Mouse (Mus musculus) MEL (cell line): ENCODE measurements around the gene Snd1. TPM values are rescaled to one million over a fixed set of nuclear protein-coding genes. Genes with fewer than 3 reads are reported as not detected.

ENCODE experiments used
- DNase-seq: peaks from one replicate; pipeline ENCODE4 v3.0.0; 2011; ENCODE audit warnings: low read depth, low spot score
- H3K27ac ChIP-seq: 2 replicates; pipeline ENCODE4 v1.5.1; 2012; ENCODE audit warnings: low read depth, mild to moderate bottlenecking, control low read depth, low read length, moderate library complexity; ENCODE audit not compliant: control insufficient read depth
- H3K27me3 ChIP-seq, 2 experiments: fragments of 150-350 bp in 1 of 2; sonication (generic) in 1 of 2; 2 replicates each; pipeline ENCODE4 v1.6.1; 2012; ENCODE audit warnings: low read length in 2 of 2, mild to moderate bottlenecking in 2 of 2, improper control_type of control experiment in 1 of 2, moderate library complexity in 1 of 2; ENCODE audit not compliant: insufficient read depth in 2 of 2, control insufficient read depth in 1 of 2
- H3K36me3 ChIP-seq, 2 experiments: 2 replicates each; pipeline ENCODE4 v1.6.1; 2012 to 2014; ENCODE audit warnings: low read length in 2 of 2, improper control_type of control experiment in 1 of 2, inconsistent platforms in 1 of 2, mild to moderate bottlenecking in 1 of 2; ENCODE audit not compliant: insufficient read depth in 2 of 2, control insufficient read depth in 1 of 2
- H3K4me1 ChIP-seq, 2 experiments: fragments of 150-350 bp in 1 of 2; sonication (generic) in 1 of 2; 2 replicates each; pipeline ENCODE4 v1.6.1; 2012; ENCODE audit warnings: low read length in 2 of 2, improper control_type of control experiment in 1 of 2, mild to moderate bottlenecking in 1 of 2; ENCODE audit not compliant: insufficient read depth in 2 of 2, control insufficient read depth in 1 of 2
- H3K4me3 ChIP-seq, 2 experiments: fragments of 150-350 bp in 1 of 2; sonication (generic) in 1 of 2; 2 replicates each; pipeline ENCODE4 v1.5.1; 2012; ENCODE audit warnings: low read depth in 2 of 2, low read length in 2 of 2, mild to moderate bottlenecking in 2 of 2, moderate library complexity in 2 of 2, control low read depth in 1 of 2, improper control_type of control experiment in 1 of 2; ENCODE audit not compliant: control insufficient read depth in 1 of 2, insufficient read depth in 1 of 2
- H3K79me2 ChIP-seq: 2 replicates; pipeline ENCODE4 v1.6.1; 2012; ENCODE audit warnings: mild to moderate bottlenecking, low read length, moderate library complexity; ENCODE audit not compliant: control insufficient read depth, poor library complexity, insufficient read depth
- H3K9ac ChIP-seq: 2 replicates; pipeline ENCODE4 v1.6.1; 2012; ENCODE audit warnings: low read depth, mild to moderate bottlenecking, control low read depth, low read length, moderate library complexity; ENCODE audit not compliant: control insufficient read depth, poor library complexity, severe bottlenecking
- H3K9me3 ChIP-seq: fragments of 150-350 bp; sonication (generic); replicated peaks from 2 replicates; pipeline ENCODE4 v1.6.1; 2012; ENCODE audit warnings: mild to moderate bottlenecking, low read length, improper control_type of control experiment, moderate library complexity; ENCODE audit not compliant: insufficient read depth
- CHD1 ChIP-seq: IDR thresholded peaks from 2 replicates; pipeline ENCODE4 v1.6.1; 2012; ENCODE audit warnings: low read depth, mild to moderate bottlenecking, inconsistent platforms, low read length, improper control_type of control experiment
- CTCF ChIP-seq, 3 experiments: IDR thresholded peaks in 2 of 3; conservative IDR thresholded peaks in 1 of 3; 2 replicates each; pipeline ENCODE4 v1.5.1; 2011 to 2012; ENCODE audit warnings: low read length in 3 of 3, low read depth in 2 of 3, mild to moderate bottlenecking in 2 of 3, improper control_type of control experiment in 1 of 3, inconsistent platforms in 1 of 3, mixed read lengths in 1 of 3, moderate library complexity in 1 of 3; ENCODE audit not compliant: control insufficient read depth in 1 of 3, insufficient read depth in 1 of 3, poor library complexity in 1 of 3, severe bottlenecking in 1 of 3
- E2F4 ChIP-seq: IDR thresholded peaks from 2 replicates; pipeline ENCODE4 v1.6.1; 2011; ENCODE audit warnings: low read depth, low read length, improper control_type of control experiment, borderline replicate concordance
- ELF1 ChIP-seq: IDR thresholded peaks from 2 replicates; pipeline ENCODE4 v1.6.1; 2014; ENCODE audit warnings: low read depth, mild to moderate bottlenecking, inconsistent platforms, low read length, improper control_type of control experiment, moderate library complexity
- ETS1 ChIP-seq: IDR thresholded peaks from 2 replicates; pipeline ENCODE4 v1.6.1; 2012; ENCODE audit warnings: low read depth, mild to moderate bottlenecking, inconsistent platforms, low read length, improper control_type of control experiment, moderate library complexity
- KAT2A ChIP-seq: conservative IDR thresholded peaks from 2 replicates; pipeline ENCODE4 v1.6.1; 2012; ENCODE audit warnings: low read depth, low read length, improper control_type of control experiment, inconsistent platforms
- MAFK ChIP-seq: IDR thresholded peaks from 2 replicates; pipeline ENCODE4 v1.6.1; 2011; ENCODE audit warnings: low read depth, mild to moderate bottlenecking, low read length, improper control_type of control experiment, borderline replicate concordance
- MAZ ChIP-seq: IDR thresholded peaks from 2 replicates; pipeline ENCODE4 v1.6.1; 2012; ENCODE audit warnings: low read depth, mild to moderate bottlenecking, inconsistent platforms, low read length, improper control_type of control experiment
- MXI1 ChIP-seq: IDR thresholded peaks from 2 replicates; pipeline ENCODE4 v1.6.1; 2011; ENCODE audit warnings: mild to moderate bottlenecking, low read depth, low read length, improper control_type of control experiment
- SIN3A ChIP-seq: IDR thresholded peaks from 2 replicates; pipeline ENCODE4 v1.6.1; 2012; ENCODE audit warnings: low read length, improper control_type of control experiment, inconsistent platforms
- SMC3 ChIP-seq: IDR thresholded peaks from 2 replicates; pipeline ENCODE4 v1.6.1; 2011; ENCODE audit warnings: low read depth, low read length, improper control_type of control experiment
- TAL1 ChIP-seq: IDR thresholded peaks from 2 replicates; pipeline ENCODE4 v1.6.1; 2012; ENCODE audit warnings: mild to moderate bottlenecking, inconsistent platforms, low read length, moderate library complexity, mixed read lengths
- TBP ChIP-seq: IDR thresholded peaks from 2 replicates; pipeline ENCODE4 v1.8.0; 2011; ENCODE audit warnings: low read depth, low read length, improper control_type of control experiment
- USF2 ChIP-seq, 2 experiments: IDR thresholded peaks; 2 replicates each; pipeline ENCODE4 v1.6.1; 2011 to 2012; ENCODE audit warnings: improper control_type of control experiment in 2 of 2, low read length in 2 of 2, borderline replicate concordance in 1 of 2, inconsistent platforms in 1 of 2, low read depth in 1 of 2, mild to moderate bottlenecking in 1 of 2; ENCODE audit not compliant: insufficient read depth in 1 of 2
- ZC3H11A ChIP-seq: IDR thresholded peaks from 2 replicates; pipeline ENCODE4 v1.6.1; 2012; ENCODE audit warnings: low read depth, mild to moderate bottlenecking, inconsistent platforms, low read length, improper control_type of control experiment
- ZKSCAN1 ChIP-seq: IDR thresholded peaks from 2 replicates; pipeline ENCODE4 v1.6.1; 2012; ENCODE audit warnings: low read depth, mild to moderate bottlenecking, inconsistent platforms, low read length, improper control_type of control experiment, moderate library complexity
- ZMIZ1 ChIP-seq: IDR thresholded peaks from 2 replicates; pipeline ENCODE4 v1.6.1; 2012; ENCODE audit warnings: low read depth, mild to moderate bottlenecking, inconsistent platforms, low read length, improper control_type of control experiment, moderate library complexity
- ZNF384 ChIP-seq: IDR thresholded peaks from 2 replicates; pipeline ENCODE4 v1.6.1; 2012; ENCODE audit warnings: low read depth, mild to moderate bottlenecking, inconsistent platforms, low read length, improper control_type of control experiment
- polyA plus RNA-seq, 2 experiments: library from polyadenylated mRNA; stranded (reverse) in 1 of 2; unstranded in 1 of 2; fragments of >175 nt in 1 of 2; fragments of >200 nt in 1 of 2; gene quantifications; 2 replicates each; pipeline versions ENCODE4 v1.2.1 to v1.2.4; 2012; ENCODE audit warnings: low replicate concordance in 2 of 2, low read depth in 1 of 2; ENCODE audit not compliant: insufficient read length in 2 of 2, insufficient read depth in 1 of 2, missing spikeins in 1 of 2
- total RNA-seq: library from RNA; depleted of rRNA; stranded (reverse); fragments of 300-350 nt; gene quantifications from 2 replicates; pipeline ENCODE4 v1.2.3, GENCODE M21; 2012

The Snd1 gene
- total and polyA plus RNA-seq, 3 experiments: 192 to 280 TPM; not detected in 1

- no peaks in the 10 kb centered on the region for H3K9me3 ChIP-seq
- H3K27ac ChIP-seq: no peak overlapping the region
- DNase-seq: no peak
- H3K79me2 ChIP-seq: peaks cover under 1% of the 10 kb centered on the region; the same call in 1 of the 2 replicates
- H3K4me1 ChIP-seq: no peaks in the 10 kb centered on the region; a peak in 1 of 4 replicates
- no peak overlapping the region for H3K4me3 ChIP-seq
- H3K27me3 ChIP-seq: no peaks in the 10 kb centered on the region
- no peak for TF ChIP-seq SMC3
- no peak for TF ChIP-seq ZKSCAN1
- no peak for TF ChIP-seq USF2 (IDR thresholded peaks at IDR 0.05; ENCODE audit: borderline replicate concordance in 1 of 2, insufficient read depth in 1 of 2, low read depth in 1 of 2, low read length in 2 of 2)
- no peak for TF ChIP-seq TAL1
- TF ChIP-seq SIN3A: no peak
- no peak for TF ChIP-seq KAT2A
- no peak for TF ChIP-seq E2F4
- TF ChIP-seq TBP: no peak
- TF ChIP-seq ZNF384: no peak
- TF ChIP-seq CTCF (IDR thresholded peaks at IDR 0.05 in 2 of 3, conservative IDR thresholded peaks at IDR 0.05 in 1 of 3; ENCODE audit: control insufficient read depth in 1 of 3, insufficient read depth in 1 of 3, low read depth in 2 of 3, low read length in 3 of 3, poor library complexity in 1 of 3, severe bottlenecking in 1 of 3): no peak
- TF ChIP-seq CHD1: no peak
- no peak for TF ChIP-seq ZMIZ1
- TF ChIP-seq ETS1: no peak
- TF ChIP-seq MXI1: no peak
- no peak for TF ChIP-seq MAZ
- TF ChIP-seq ZC3H11A: no peak
- no peak for TF ChIP-seq ELF1
- TF ChIP-seq, all 39 proteins: peak for 0
- peaks cover 0 to 22% of the 10 kb centered on the region in 2 experiments; a peak in 2 of 4 replicates for H3K36me3 ChIP-seq
- no peak overlapping the region for H3K9ac ChIP-seq
Measured at GRCm38 (mm10) chr6:28586806-28587205, 111.9 kb downstream of the Snd1 start.

GRCm38 (mm10) chr6:28588494-28589171 is 113.7 kb downstream of the Snd1 start:
- H3K9me3 ChIP-seq: no peaks in the 10 kb centered on the region
- H3K27me3 ChIP-seq: no peaks in the 10 kb centered on the region
- no peak overlapping the region for H3K4me3 ChIP-seq
- no peak overlapping the region for H3K27ac ChIP-seq
- H3K36me3 ChIP-seq: peaks cover 0 to 25% of the 10 kb centered on the region in 2 experiments; a peak in 2 of 4 replicates
- H3K79me2 ChIP-seq: peaks cover 3% of the 10 kb centered on the region; the same call in 1 of the 2 replicates
- TF ChIP-seq MAFK: no peak
- TF ChIP-seq ZNF384: peak; percentile 40; the same call in 1 of the 2 replicates
- TF ChIP-seq, all 39 proteins: peak for 1
- DNase-seq: no peak
- no peaks in the 10 kb centered on the region; a peak in 1 of 4 replicates for H3K4me1 ChIP-seq
- no peak overlapping the region for H3K9ac ChIP-seq
